Mouse (Mus musculus) T-helper 2 cell (primary cell): ENCODE results near the gene Terf2.

Experiments used
- in situ Hi-C: fragments of 300-600 bp; cut with MboI, MseI; formaldehyde crosslinking; loops from one replicate; pipeline ENCODE4 v1.15.1; 2025; ENCODE audit warnings: high pct_unique_total_duplicates

The Terf2 gene

DNA sequence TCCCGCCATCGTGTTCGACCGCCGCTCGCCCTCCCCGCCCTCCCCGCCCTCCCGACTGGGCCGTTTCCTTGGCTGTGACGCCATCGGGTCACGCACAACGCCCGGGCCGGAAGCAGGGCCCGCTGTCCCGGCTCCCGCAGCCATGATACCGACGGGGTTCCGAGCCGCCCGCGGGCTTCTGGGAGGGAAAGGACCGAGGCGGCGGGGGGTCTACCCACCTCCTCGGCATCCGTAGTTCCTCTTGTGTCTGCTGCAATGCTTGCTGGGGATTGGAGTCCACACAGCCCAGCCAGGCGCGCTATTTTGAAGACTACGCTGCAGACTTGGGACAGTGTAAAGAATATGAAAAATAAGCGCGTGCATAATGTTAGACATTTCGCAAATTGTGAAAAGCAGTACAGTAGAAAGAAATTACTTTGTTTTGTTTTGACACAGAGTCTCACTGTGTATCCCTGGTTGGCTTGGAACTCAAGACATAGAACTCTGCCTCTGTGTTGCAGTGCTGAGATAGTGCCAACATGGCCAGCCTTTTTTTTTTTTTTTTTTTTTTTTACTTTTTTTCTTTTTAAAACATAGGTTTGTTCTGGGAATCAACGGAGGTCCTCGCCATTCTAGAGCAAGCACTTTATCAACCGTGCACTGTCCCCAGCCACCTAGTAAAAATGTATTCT is at the start of gene Terf2:
Terf2 (minus strand) TSS at position 182 of the 671 bp plus-strand sequence.
- in situ Hi-C loops = no loop called here

GRCm38 (mm10) chr8:107143501-107143900 is 47.2 kb upstream of the Terf2 start:
- in situ Hi-C loops = no loop called here

DNA sequence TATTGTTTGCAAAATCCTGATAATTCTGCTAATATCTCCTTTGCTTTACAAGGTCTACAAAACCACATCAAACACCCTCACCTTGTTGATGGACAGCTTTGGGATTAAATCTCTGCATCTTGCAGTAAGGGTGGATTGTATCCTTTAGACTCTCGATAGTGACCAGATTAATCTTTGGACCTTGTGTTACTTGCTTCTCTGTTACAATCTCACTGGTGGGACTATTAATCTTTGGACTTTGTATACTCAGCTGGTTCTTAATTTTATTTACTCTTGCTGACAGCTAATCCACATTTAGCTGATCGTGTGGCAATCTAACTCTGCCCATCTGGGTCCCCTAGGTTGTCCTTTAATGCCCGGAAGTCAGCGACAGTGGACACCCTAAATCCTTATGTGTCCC is 46.2 kb upstream of the Terf2 start:
- in situ Hi-C loops = no loop called here

DNA sequence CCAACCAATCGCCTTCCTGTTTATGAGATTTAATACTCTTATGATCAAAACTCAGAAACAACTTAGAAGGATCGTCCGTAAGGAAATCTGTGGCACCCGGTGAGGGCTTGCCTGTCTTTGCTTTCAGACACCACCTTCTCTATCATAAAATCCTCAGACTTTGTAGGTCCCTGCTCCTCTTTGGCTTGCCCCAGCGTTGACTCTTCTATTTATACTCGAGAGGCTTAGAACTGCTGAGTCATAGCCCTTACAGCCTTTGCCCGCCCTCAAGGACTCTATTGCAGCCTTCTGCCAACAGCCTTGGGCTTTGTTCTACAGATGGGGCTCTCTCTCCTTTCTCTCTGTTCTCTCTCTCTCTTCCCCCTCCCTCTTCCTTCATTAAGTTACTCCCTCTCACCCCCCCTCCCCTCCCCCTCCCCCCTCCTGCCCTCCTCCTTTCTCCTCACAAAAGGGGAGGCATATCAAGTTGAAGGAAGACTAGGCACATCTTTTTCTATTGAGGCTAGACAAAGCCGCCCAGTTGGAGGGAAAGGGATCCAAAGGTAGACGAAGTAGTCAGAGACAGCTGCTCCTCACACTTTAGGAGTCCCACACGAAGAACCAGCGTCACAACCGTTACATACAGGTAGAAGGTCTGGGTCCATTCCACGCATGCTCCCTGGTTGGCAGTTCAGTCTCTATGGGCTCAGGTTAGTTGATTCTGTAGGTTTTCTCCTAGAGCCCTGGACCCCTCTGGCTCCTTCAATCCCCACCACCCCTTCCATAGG is 43.5 kb upstream of the Terf2 start:
- in situ Hi-C loops = no loop called here

DNA sequence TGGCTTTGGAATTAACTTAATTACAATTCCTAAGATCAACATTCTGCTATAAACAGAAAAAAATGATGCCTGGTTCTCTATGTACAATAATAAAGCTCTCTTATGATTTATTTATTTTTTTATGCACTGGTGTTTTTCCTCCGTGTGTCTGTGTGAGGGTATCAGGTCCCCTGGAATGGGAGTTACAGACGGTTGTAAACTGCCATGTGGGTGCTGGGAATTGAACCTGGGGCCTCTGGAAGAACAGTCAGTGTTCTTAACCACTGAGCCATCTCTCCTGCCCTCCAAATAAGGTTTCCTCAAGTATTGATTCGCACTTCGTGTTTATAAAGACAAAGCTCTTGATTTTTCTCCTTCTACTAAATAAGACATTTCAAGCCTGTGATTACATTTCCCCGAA is 42.0 kb upstream of the Terf2 start:
- in situ Hi-C loops = no loop called here

DNA sequence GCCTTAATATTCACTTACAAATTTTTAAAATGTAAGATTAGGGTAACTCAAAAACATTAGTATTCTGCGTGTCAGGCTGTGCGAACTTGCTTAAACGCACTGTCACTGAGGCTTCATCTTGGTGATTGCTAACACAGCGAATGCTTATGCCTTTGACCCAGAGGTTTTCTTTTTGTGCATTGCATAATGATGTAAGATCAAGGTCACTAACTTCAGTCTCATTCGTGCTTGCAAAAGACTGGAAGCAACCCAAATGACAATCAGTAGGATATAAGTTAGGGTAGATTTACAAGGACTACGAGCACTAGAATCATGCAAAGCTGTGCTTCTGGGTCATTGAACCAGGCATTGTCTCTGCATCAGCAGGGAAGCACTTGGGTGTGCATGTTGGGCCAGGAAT is 41.2 kb upstream of the Terf2 start:
- in situ Hi-C loops = no loop called here

DNA sequence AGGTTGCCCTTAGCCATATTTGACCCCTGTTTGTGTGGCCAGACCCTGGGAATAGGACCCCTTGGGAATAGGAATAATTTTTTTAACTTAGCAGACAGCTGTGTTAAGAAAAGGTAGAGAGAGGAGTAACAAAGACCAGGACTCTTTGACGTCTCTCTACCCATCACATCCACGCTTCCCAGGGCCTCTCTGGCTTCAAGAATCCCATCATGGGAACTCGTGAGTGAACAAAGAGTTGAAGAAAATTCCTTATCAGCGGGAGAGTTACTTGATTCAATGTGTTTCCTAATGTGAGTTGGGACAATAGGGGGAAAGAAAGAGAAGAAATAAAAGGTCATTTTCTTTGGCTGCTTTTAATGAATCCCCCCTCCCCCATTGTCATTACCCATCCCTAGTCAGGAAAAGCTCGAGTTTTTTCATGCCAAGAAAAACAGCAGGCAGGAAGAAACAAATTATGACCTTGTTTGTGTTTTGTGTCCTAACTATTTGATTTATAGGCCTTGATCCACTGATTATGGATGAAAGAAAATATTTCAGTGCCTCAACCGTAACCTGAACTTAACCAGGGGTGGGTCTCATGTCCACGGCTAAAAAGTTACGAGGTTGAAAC is 39.8 kb upstream of the Terf2 start:
- in situ Hi-C loops = no loop called here

DNA sequence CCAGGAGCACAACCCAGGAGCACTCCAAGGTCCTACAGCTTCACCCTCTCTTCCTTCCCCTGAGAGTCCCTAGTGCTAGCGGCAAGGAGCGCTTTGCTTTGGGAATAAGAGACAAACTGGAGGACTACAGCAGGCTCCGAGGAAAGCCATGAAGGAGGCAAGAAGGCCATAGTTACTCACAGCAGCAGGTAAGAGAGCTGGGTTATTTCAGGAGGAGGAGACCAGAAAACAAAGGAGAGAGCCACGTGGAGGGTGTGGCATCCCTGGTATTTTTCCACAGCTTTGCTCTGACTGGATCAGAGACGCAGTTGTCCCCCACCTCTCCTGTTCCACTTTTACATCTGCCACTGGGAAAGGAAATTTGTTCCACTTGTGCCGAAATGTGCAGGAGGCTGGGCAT is 37.5 kb upstream of the Terf2 start:
- in situ Hi-C loops = no loop called here

- in situ Hi-C loops = no loop called here
These were observed 36.5 kb upstream of the Terf2 start for GRCm38 (mm10) chr8:107132581-107133491.

- in situ Hi-C loops = no loop called here
These were observed 33.7 kb upstream of the Terf2 start for GRCm38 (mm10) chr8:107130028-107130427.

- in situ Hi-C loops = no loop called here
These were observed 33.1 kb upstream of the Terf2 start for GRCm38 (mm10) chr8:107129171-107130025.

DNA sequence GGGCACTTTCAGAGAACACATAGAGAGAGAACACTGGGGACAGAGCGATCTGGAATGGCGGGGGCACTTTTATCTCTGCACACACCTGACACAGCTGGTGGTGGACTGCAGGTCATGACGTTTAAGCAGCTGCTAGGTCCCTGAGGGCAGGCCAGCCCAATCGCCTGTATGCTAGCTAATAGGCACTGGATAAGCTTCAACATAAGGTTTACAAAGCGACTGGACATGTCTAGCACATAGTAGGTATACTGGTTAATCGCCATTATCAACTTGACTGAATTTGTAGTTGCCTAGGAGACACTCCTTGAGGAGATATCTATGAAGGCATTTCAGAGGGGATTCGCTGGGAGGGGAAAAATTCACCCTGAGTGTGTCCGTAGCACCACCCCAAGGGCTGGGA is 28.0 kb upstream of the Terf2 start:
- in situ Hi-C loops = loop anchor here (25.0 kb wide), 1 partner anchor 188 kb away; no protein-coding TSS in a partner anchor

DNA sequence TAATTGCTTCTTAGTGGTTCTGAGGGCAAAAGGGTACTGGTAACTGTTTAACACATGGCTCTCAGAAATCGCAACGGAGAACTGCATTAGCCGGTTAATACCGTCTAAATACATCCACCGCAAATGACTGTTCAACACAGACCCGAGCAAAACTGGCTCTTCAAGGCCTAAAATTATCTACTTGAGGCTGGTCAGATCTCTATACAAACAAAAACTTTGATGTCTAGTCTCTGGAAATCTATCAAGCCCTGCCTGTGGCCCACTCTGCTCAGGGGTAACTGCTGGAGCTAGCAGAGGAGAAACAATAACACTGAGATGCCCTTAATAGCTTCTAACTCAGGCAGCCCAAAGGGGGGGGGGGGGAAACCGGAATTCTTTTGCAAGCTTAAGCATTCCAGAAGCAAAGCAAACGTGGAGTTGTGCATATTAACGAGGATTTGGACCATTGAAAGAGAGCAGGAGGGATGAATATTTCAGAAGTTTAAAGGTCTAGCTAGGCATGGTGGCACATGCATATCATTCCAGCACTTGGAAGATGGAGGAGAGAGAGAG is 26.8 kb upstream of the Terf2 start:
- in situ Hi-C loops = loop anchor here (25.0 kb wide), 1 partner anchor 189 kb away; no protein-coding TSS in a partner anchor

DNA sequence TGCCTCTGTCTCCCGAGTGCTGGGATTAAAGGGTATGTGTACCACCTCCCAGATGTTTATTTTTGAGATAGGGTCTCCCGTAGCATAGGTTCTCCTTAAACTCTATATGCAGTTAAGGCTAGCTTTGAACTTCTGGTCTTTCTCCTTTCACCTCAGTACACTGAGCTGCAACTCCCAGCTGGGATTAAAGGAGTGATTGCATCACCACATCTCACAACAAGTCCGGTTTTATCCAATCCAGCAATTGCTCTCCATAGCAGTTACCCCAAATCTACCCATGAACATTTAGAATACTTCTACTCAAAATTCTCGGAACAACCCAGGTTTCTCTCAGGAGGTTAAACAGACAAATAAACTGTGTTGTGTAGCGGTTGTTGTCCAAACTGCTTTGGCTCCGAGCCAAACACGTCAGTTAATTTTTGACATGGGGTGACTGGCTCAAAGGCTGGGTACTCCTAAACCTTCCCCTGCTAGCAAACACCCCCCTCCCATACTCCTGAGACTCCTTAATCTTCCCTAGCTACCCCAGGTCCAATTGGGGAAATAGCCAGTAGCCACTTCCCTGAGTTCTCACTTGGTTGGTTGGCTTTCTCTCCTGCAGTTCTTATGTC is 25.4 kb upstream of the Terf2 start:
- in situ Hi-C loops = loop anchor here (25.0 kb wide), 1 partner anchor 191 kb away; no protein-coding TSS in a partner anchor

DNA sequence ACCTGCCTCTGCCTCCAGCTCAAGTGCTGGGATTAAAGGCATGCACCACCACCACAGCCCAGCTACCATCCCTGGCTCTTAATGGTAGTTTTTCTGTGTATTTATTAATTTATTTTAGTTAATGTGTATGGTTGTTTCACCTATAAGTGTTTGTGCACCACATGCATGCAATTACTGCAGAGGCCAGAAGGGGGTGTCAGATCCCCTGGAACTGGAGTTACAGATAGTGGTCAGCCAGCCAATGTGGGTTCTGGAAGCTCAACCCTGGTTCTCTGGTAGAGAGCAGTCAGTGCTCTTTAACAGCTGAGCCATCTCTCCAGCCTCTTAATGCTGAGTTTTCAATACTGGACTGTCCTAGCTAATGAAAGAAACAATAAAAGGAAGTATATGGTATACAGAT is 24.5 kb upstream of the Terf2 start:
- in situ Hi-C loops = loop anchor here (25.0 kb wide), 1 partner anchor 191 kb away; no protein-coding TSS in a partner anchor

DNA sequence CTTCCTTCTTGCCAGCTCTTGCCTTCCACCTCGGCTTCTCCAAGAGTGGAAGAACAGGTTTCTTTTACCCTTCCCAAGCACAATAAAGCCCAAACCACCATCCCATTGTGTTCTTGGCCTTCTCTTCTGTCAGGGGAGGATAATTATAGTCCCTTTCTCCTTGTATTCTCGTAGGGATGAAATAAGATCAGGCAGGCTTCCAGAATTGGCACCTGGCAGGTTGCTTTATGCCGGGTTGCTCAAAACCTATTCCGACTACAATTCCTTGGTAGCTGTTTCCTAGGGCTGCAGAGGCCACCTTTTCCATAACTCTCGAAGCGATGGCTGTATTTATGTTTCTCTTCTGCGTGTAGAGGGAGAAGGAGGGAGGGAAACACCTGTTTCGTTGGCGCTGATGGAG is 23.1 kb upstream of the Terf2 start:
- in situ Hi-C loops = loop anchor here (25.0 kb wide), 1 partner anchor 193 kb away; no protein-coding TSS in a partner anchor

DNA sequence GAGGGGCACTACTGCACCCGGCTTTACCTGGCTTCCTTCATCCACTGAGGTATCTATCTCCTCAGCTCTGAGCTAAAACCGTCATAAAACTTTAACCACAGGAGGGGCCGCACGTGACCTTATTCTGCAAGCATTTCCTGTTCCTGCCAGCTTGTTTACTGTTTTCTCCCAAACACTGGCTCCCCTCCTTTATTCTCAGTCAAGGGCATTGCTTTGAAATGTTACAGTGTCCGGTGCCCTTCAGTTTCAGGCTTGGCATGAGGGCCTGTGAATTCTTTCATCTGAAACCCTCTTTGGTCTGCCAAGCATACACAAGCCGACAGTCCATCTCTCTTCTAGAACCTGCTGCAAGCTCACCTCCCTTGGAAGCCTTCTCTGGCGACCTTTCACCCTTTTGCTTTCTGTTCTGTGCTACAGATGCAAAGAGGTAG is 22.5 kb upstream of the Terf2 start:
- in situ Hi-C loops = loop anchor here (25.0 kb wide), 1 partner anchor 193 kb away; no protein-coding TSS in a partner anchor

DNA sequence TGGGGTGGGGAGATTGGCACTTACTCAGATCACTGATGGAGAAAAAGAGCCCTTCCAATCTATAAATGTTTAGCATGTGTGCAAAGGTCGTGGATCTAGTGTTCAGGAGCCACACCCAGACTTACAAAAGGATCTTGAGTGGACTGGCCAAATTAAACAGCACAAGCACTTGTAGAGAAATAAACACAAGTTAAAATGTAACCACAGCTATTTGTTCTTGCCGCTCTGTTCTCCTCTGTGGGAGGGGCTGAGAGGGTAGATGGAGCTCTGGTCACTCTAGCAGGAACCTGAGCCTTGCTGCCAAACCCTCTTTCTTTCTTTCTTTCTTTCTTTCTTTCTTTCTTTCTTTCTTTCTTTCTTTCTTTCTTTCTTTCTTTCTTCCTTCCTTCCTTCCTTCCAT is 20.7 kb upstream of the Terf2 start:
- in situ Hi-C loops = loop anchor here (25.0 kb wide), 1 partner anchor 195 kb away; no protein-coding TSS in a partner anchor

DNA sequence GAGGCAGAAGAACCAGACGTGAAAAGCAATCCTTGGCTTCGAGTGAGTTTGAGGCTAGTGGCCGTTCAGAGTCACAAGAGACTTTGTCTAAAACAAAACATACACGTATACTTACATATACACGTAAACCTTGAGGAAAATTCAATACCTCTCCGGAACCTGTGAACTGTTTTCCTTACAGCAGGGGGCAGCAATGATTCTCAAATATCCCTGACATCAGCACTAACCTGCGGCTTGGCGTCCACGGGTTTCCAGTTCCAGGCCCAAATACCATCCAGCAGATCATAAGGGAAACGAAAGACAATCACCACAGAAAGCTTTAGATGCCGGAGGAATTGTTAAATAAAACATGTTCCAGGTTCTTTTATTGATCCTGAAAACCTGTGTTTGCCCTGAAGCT is 19.7 kb upstream of the Terf2 start:
- in situ Hi-C loops = loop anchor here (25.0 kb wide), 1 partner anchor 196 kb away; no protein-coding TSS in a partner anchor

- in situ Hi-C loops = loop anchor here (25.0 kb wide), 1 partner anchor 197 kb away; no protein-coding TSS in a partner anchor
These were observed 18.6 kb upstream of the Terf2 start for GRCm38 (mm10) chr8:107115008-107115320.
